In genomic region chr3:37894599-37894998, GRCm38 (mm10) we compare ENCODE assay signal across 17 mouse cellular contexts.
DNase-seq lines count a peak whose midpoint lies in the region; ATAC-seq and TF ChIP-seq lines count a peak whose summit lies in the region.
"Had no signal": no experiment of that assay in that cellular context is flagged by ENCODE, and none has a peak within 500 bp of the region (broad histone marks: within the 10 kb centered on the region; RNA-seq: fewer than 3 reads in every experiment).

No protein-coding gene starts in this region.

- no peak overlapping the region for H3K4me3 ChIP-seq in embryonic facial prominence, embryonic 14.5 days (ENCODE audit: low read depth, low read length)
- H3K4me3 ChIP-seq in embryonic facial prominence, embryonic 10.5 days: no peak overlapping the region
- H3K4me3 ChIP-seq in heart, embryonic 12.5 days: no peak overlapping the region
- no peak overlapping the region for H3K4me3 ChIP-seq in heart, embryonic 10.5 days
- H3K4me3 ChIP-seq in kidney, embryonic 15.5 days (replicated peaks): no peak overlapping the region
- H3K4me3 ChIP-seq: embryonic facial prominence, embryonic 13.5 days; liver, embryonic 15.5 days; midbrain, embryonic 13.5 days had no signal

- H3K9ac ChIP-seq in embryonic facial prominence, embryonic 14.5 days (ENCODE audit: low read depth, low read length): no peak overlapping the region
- no peak overlapping the region for H3K9ac ChIP-seq in heart, embryonic 12.5 days
- H3K9ac ChIP-seq in kidney, embryonic 15.5 days: no peak overlapping the region
- H3K9ac ChIP-seq: embryonic facial prominence, embryonic 13.5 days; liver, embryonic 15.5 days; midbrain, embryonic 13.5 days had no signal

- no peak for ATAC-seq in embryonic facial prominence, embryonic 14.5 days (ENCODE audit: low read depth)
- no peak for ATAC-seq in heart, embryonic 12.5 days (ENCODE audit: insufficient number of reproducible peaks, low FRiP score)
- no peak for ATAC-seq in kidney, embryonic 15.5 days (replicated peaks; ENCODE audit: low FRiP score)
- ATAC-seq: hindbrain, postnatal 0 days; midbrain, embryonic 13.5 days had no signal

- H3K4me2 ChIP-seq in embryonic facial prominence, embryonic 14.5 days (ENCODE audit: low read depth, low read length): no peak overlapping the region
- no peak overlapping the region for H3K4me2 ChIP-seq in heart, embryonic 12.5 days
- H3K4me2 ChIP-seq in kidney, embryonic 15.5 days: no peak overlapping the region
- H3K4me2 ChIP-seq: embryonic facial prominence, embryonic 13.5 days; liver, embryonic 15.5 days; midbrain, embryonic 13.5 days had no signal

- TF ChIP-seq POLR2A in brain, embryonic 14.5 days (IDR thresholded peaks at IDR 0.05; ENCODE audit: borderline replicate concordance, extremely low read depth, insufficient read depth, insufficient read length, poor library complexity, severe bottlenecking): no peak

- DNase-seq in embryonic facial prominence, embryonic 14.5 days (ENCODE audit: low spot score): peak; percentile 34
- DNase-seq in embryonic facial prominence, embryonic 10.5 days (ENCODE audit: low spot score): no peak
- no peak for DNase-seq in heart, embryonic 10.5 days (ENCODE audit: low spot score)
- DNase-seq in kidney, postnatal 4 days: no peak
- DNase-seq in brain, embryonic 14.5 days (ENCODE audit: low read depth): peak; percentile 55
- no peak for DNase-seq in spleen, adult 12 weeks (ENCODE audit: low spot score)
- DNase-seq: cerebellum, adult 8-10 months; heart, postnatal 4 days; kidney, adult 18-20 months; left cerebral cortex, postnatal 4 days; right cerebral cortex, postnatal 14 days had no signal

- no peak overlapping the region for H3K27ac ChIP-seq in embryonic facial prominence, embryonic 14.5 days (replicated peaks; ENCODE audit: low read depth, low read length)
- H3K27ac ChIP-seq in embryonic facial prominence, embryonic 10.5 days (replicated peaks): no peak overlapping the region
- peak overlapping the region; percentile 64; the same call in 1 of the 2 replicates for H3K27ac ChIP-seq in heart, embryonic 12.5 days (ENCODE audit: poor library complexity, severe bottlenecking)
- H3K27ac ChIP-seq in heart, embryonic 10.5 days: no peak overlapping the region
- H3K27ac ChIP-seq in kidney, embryonic 15.5 days: peak overlapping the region; percentile 4
- H3K27ac ChIP-seq: embryonic facial prominence, embryonic 13.5 days; hindbrain, postnatal 0 days; liver, embryonic 15.5 days; midbrain, embryonic 13.5 days had no signal

- H3K36me3 ChIP-seq in embryonic facial prominence, embryonic 14.5 days (ENCODE audit: control insufficient read depth, insufficient read depth, low read length): no peaks in the 10 kb centered on the region
- H3K36me3 ChIP-seq in embryonic facial prominence, embryonic 10.5 days (replicated peaks): no peaks in the 10 kb centered on the region
- no peaks in the 10 kb centered on the region for H3K36me3 ChIP-seq in heart, embryonic 12.5 days
- no peaks in the 10 kb centered on the region for H3K36me3 ChIP-seq in heart, embryonic 10.5 days
- H3K36me3 ChIP-seq in kidney, embryonic 15.5 days: no peaks in the 10 kb centered on the region
- H3K36me3 ChIP-seq: embryonic facial prominence, embryonic 13.5 days; liver, embryonic 15.5 days; midbrain, embryonic 13.5 days had no signal

- H3K4me1 ChIP-seq in embryonic facial prominence, embryonic 14.5 days (ENCODE audit: control insufficient read depth, insufficient read depth, low read length): peaks cover 4% of the 10 kb centered on the region; the same call in 1 of the 2 replicates
- peaks cover 35% of the 10 kb centered on the region for H3K4me1 ChIP-seq in embryonic facial prominence, embryonic 10.5 days
- peaks cover 16% of the 10 kb centered on the region for H3K4me1 ChIP-seq in heart, embryonic 12.5 days (replicated peaks)
- peaks cover 11% of the 10 kb centered on the region for H3K4me1 ChIP-seq in heart, embryonic 10.5 days
- peaks cover 22% of the 10 kb centered on the region for H3K4me1 ChIP-seq in kidney, embryonic 15.5 days

- no peaks in the 10 kb centered on the region for H3K27me3 ChIP-seq in embryonic facial prominence, embryonic 14.5 days (replicated peaks; ENCODE audit: control insufficient read depth, insufficient read depth, low read length)
- H3K27me3 ChIP-seq in embryonic facial prominence, embryonic 10.5 days (replicated peaks; ENCODE audit: low read depth, poor library complexity, severe bottlenecking): peaks cover 7% of the 10 kb centered on the region; the same call in 1 of the 2 replicates
- H3K27me3 ChIP-seq in heart, embryonic 12.5 days (replicated peaks): no peaks in the 10 kb centered on the region
- H3K27me3 ChIP-seq in heart, embryonic 10.5 days (ENCODE audit: insufficient read depth, poor library complexity, severe bottlenecking): no peaks in the 10 kb centered on the region
- no peaks in the 10 kb centered on the region for H3K27me3 ChIP-seq in kidney, embryonic 15.5 days
- H3K27me3 ChIP-seq: embryonic facial prominence, embryonic 13.5 days; liver, embryonic 15.5 days had no signal

- 66% methylated on average over 2 of the region's 2 CpGs for WGBS in embryonic facial prominence, embryonic 14.5 days
- WGBS in embryonic facial prominence, embryonic 10.5 days: 86% methylated on average over 2 of the region's 2 CpGs
- WGBS in heart, embryonic 12.5 days: 57% methylated on average over 2 of the region's 2 CpGs
- WGBS in heart, embryonic 10.5 days: 74% methylated on average over 2 of the region's 2 CpGs
- 61% methylated on average over 2 of the region's 2 CpGs for WGBS in kidney, embryonic 15.5 days

- TF ChIP-seq CTCF in brain, embryonic 14.5 days (IDR thresholded peaks at IDR 0.05; ENCODE audit: borderline replicate concordance, extremely low read depth, insufficient read depth, insufficient read length): no peak

- H3K9me3 ChIP-seq in embryonic facial prominence, embryonic 14.5 days (ENCODE audit: control insufficient read depth, low read length): 0 out of 2 replicates have a peak, but pooled peaks cover 4% of the 10 kb centered on the region
- H3K9me3 ChIP-seq in embryonic facial prominence, embryonic 10.5 days: no peaks in the 10 kb centered on the region
- H3K9me3 ChIP-seq in heart, embryonic 12.5 days (replicated peaks): peaks cover 3% of the 10 kb centered on the region; the same call in 1 of the 2 replicates
- no peaks in the 10 kb centered on the region for H3K9me3 ChIP-seq in heart, embryonic 10.5 days
- 0 out of 2 replicates have a peak, but pooled peaks cover 3% of the 10 kb centered on the region for H3K9me3 ChIP-seq in kidney, embryonic 15.5 days (replicated peaks)
- H3K9me3 ChIP-seq: liver, embryonic 15.5 days had no signal

Comparison
In these comparisons a context has a peak if more than half of its experiments do, and no peak if none do; other contexts are left out.
1. DNase-seq: peak in embryonic facial prominence, embryonic 14.5 days (single experiment) and brain, embryonic 14.5 days (single experiment); none in embryonic facial prominence, embryonic 10.5 days (single experiment), heart, embryonic 10.5 days (single experiment), kidney, postnatal 4 days (0 of 2) and spleen, adult 12 weeks (single experiment).
2. H3K27ac ChIP-seq: peak in heart, embryonic 12.5 days (single experiment) and kidney, embryonic 15.5 days (single experiment); none in embryonic facial prominence, embryonic 14.5 days (single experiment), embryonic facial prominence, embryonic 10.5 days (single experiment) and heart, embryonic 10.5 days (single experiment).